Mouse (Mus musculus) thymus, adult 2 months (tissue): ENCODE results near the gene Tk2. TPM values are rescaled to one million over a fixed set of nuclear protein-coding genes. Genes with fewer than 3 reads are reported as not detected.

Experiments
- DNase-seq: peaks from one replicate; pipeline ENCODE4 v3.0.0; 2021
- H3K27ac ChIP-seq: fragments of 200-500 bp; 2 replicates; pipeline ENCODE4 v1.5.1; 2012; ENCODE audit warnings: low read length, control low read depth; ENCODE audit not compliant: control insufficient read depth, insufficient read depth
- H3K27me3 ChIP-seq: fragments of 200-500 bp; 2 replicates; pipeline ENCODE4 v1.6.1; 2012; ENCODE audit warnings: mild to moderate bottlenecking, low read length, moderate library complexity, mixed read lengths; ENCODE audit not compliant: control insufficient read depth, insufficient read depth
- H3K36me3 ChIP-seq: fragments of 200-500 bp; 2 replicates; pipeline ENCODE4 v1.6.1; 2012; ENCODE audit warnings: mild to moderate bottlenecking, low read length, moderate library complexity; ENCODE audit not compliant: control insufficient read depth, insufficient read depth
- H3K4me1 ChIP-seq: fragments of 200-500 bp; replicated peaks from 2 replicates; pipeline ENCODE4 v1.6.1; 2012; ENCODE audit warnings: low read length; ENCODE audit not compliant: control insufficient read depth, insufficient read depth
- H3K4me3 ChIP-seq: fragments of 200-500 bp; 2 replicates; pipeline ENCODE4 v1.5.1; 2012; ENCODE audit warnings: mild to moderate bottlenecking, low read length, control low read depth, moderate library complexity; ENCODE audit not compliant: control insufficient read depth, insufficient read depth
- CTCF ChIP-seq: fragments of 200-500 bp; IDR thresholded peaks from 2 replicates; pipeline ENCODE4 v1.5.1; 2012; ENCODE audit warnings: mild to moderate bottlenecking, control low read depth, low read length, moderate library complexity, borderline replicate concordance; ENCODE audit not compliant: control insufficient read depth, poor library complexity, insufficient read depth; ENCODE audit errors: extremely low read depth
- POLR2A ChIP-seq: fragments of 200-500 bp; IDR thresholded peaks from 2 replicates; pipeline ENCODE4 v1.6.1; 2012; ENCODE audit warnings: mild to moderate bottlenecking, low read length, control low read depth, moderate library complexity; ENCODE audit not compliant: control insufficient read depth, poor library complexity, insufficient read depth; ENCODE audit errors: extremely low read depth
- WGBS: fragments of 180-500 bp; shearing (Covaris S2); methylation state at CpG from one replicate; pipeline ENCODE4 v1.1.7; 2018; 5-methylcytosine and 5-hydroxymethylcytosine counted together
- polyA plus RNA-seq: library from polyadenylated mRNA; depleted of rRNA; stranded (reverse); fragments of >200 nt; gene quantifications from 2 replicates; pipeline ENCODE4 v1.2.3, GENCODE M21; 2012; rRNA removed

Gene Tk2
- polyA plus RNA-seq, 1 experiment = 30.6 TPM

DNA sequence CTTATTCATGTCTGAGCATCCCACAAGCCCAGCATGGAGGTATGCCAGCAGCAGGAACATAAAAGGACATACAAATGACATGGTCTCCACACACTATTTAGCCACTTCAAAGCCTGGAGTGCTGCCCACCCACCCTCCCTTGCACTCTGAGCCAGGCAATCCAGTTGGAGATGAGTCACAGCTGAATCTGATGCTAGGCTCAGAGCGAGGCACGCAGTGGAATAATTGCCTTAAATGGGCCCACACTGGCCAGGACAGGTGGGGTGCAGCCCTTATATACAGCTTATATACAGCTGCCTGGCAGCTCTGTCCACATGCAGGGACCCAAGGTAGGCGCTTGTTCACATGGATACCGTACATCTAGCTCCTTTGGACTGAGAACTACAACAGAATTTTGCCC is 71.3 kb downstream of the Tk2 start:
- no peak overlapping the region for H3K4me3 ChIP-seq
- H3K27ac ChIP-seq = no peak overlapping the region
- H3K27me3 ChIP-seq = peaks cover 2% of the 10 kb centered on the region; the same call in 1 of the 2 replicates
- H3K4me1 ChIP-seq = no peaks in the 10 kb centered on the region
- no peaks in the 10 kb centered on the region for H3K36me3 ChIP-seq
- 93% methylated on average over 4 of the region's 4 CpGs for WGBS
- TF ChIP-seq CTCF (no peak), POLR2A (no peak)
- DNase-seq = no peak

Other genes starting within 250 kb of the Tk2 start
- 15.7 and 17.4 TPM in 2 replicates for gene Cdh5, start 146.9 kb downstream of the Tk2 start, polyA plus RNA-seq
- 0.70 and 0.82 TPM in 2 replicates for gene Bean1, start 78.1 kb downstream of the Tk2 start, polyA plus RNA-seq
- 19.1 and 21.0 TPM in 2 replicates for gene Cklf, start 2.3 kb upstream of the Tk2 start, polyA plus RNA-seq
- gene Cmtm2a, start 44.6 kb upstream of the Tk2 start, polyA plus RNA-seq = 0.12 TPM in 1 of 2 replicates, not detected in the other
- not detected in 2 replicates for gene Gm45711, start 61.5 kb upstream of the Tk2 start, polyA plus RNA-seq
- not detected in 2 replicates for gene Cmtm1, start 61.6 kb upstream of the Tk2 start, polyA plus RNA-seq
- not detected in 2 replicates for gene Gm11020, start 73.0 kb upstream of the Tk2 start, polyA plus RNA-seq
- gene Cmtm2b, start 73.7 kb upstream of the Tk2 start, polyA plus RNA-seq = not detected in 2 replicates
- 63.4 and 76.3 TPM in 2 replicates for gene Cmtm3, start 90.9 kb upstream of the Tk2 start, polyA plus RNA-seq
- 7.8 and 8.4 TPM in 2 replicates for gene Cmtm4, start 147.2 kb upstream of the Tk2 start, polyA plus RNA-seq
- gene Dync1li2, start 194.5 kb upstream of the Tk2 start, polyA plus RNA-seq = 15.6 and 16.1 TPM in 2 replicates